Mouse (Mus musculus) G1E (cell line): ENCODE data around the gene Zfp28. TPM values are rescaled to one million over a fixed set of nuclear protein-coding genes. Genes with fewer than 3 reads are reported as not detected.

Experiments used
- ATAC-seq: 2 replicates; pipeline ENCODE4 v1.8.0; 2016; ENCODE audit warnings: mild to moderate bottlenecking; ENCODE audit not compliant: insufficient number of reproducible peaks, poor library complexity, low FRiP score, severe bottlenecking; ENCODE audit errors: extremely low read depth
- DNase-seq: peaks from one replicate; pipeline ENCODE4 v3.0.0; 2012; ENCODE audit warnings: low spot score
- H3K27me3 ChIP-seq: 2 replicates; pipeline ENCODE4 v1.6.1; 2012; ENCODE audit warnings: mild to moderate bottlenecking, low read length, inconsistent platforms; ENCODE audit not compliant: insufficient read depth
- H3K36me3 ChIP-seq: replicated peaks from 2 replicates; pipeline ENCODE3; 2012; ENCODE audit warnings: mild to moderate bottlenecking, inconsistent platforms
- H3K4me1 ChIP-seq: 2 replicates; pipeline ENCODE4 v1.6.1; 2012; ENCODE audit warnings: low read depth, low read length, inconsistent platforms, mixed read lengths; ENCODE audit not compliant: insufficient read depth
- H3K4me3 ChIP-seq: 2 replicates; pipeline ENCODE4 v1.5.1; 2012; ENCODE audit warnings: low read depth, mild to moderate bottlenecking, inconsistent platforms, low read length, moderate library complexity, mixed read lengths
- H3K9me3 ChIP-seq: replicated peaks from 2 replicates; pipeline ENCODE4 v1.6.1; 2012; ENCODE audit warnings: inconsistent platforms
- CTCF ChIP-seq: IDR thresholded peaks from 2 replicates; pipeline ENCODE4 v1.5.1; 2012; ENCODE audit warnings: low read depth, low read length, inconsistent platforms, mixed read lengths
- GATA1 ChIP-seq: IDR thresholded peaks from 2 replicates; pipeline ENCODE4 v1.6.1; 2012; ENCODE audit warnings: borderline replicate concordance, low read length, inconsistent platforms, mixed read lengths
- GATA2 ChIP-seq: IDR thresholded peaks from 2 replicates; pipeline ENCODE4 v1.6.1; 2012; ENCODE audit warnings: low read depth, low read length, inconsistent platforms, borderline replicate concordance
- POLR2AphosphoS5 ChIP-seq: IDR thresholded peaks from 2 replicates; pipeline ENCODE4 v1.6.1; 2012; ENCODE audit warnings: low read depth, low read length, inconsistent platforms; ENCODE audit not compliant: insufficient replicate concordance
- TAL1 ChIP-seq: conservative IDR thresholded peaks from 2 replicates; pipeline ENCODE4 v1.6.1; 2012; ENCODE audit warnings: low read depth, low read length, inconsistent platforms, mixed read lengths
- polyA plus RNA-seq: library from polyadenylated mRNA; stranded (reverse); fragments of >175 nt; gene quantifications from 2 replicates; pipeline ENCODE4 v1.2.3, GENCODE M21; 2012
- total RNA-seq, 2 experiments: library from RNA; stranded (forward) in 1 of 2; stranded (reverse) in 1 of 2; fragments of 200-1000 nt in 1 of 2; fragments of >200 nt in 1 of 2; fragmentation: Nextera tagmentation in 1 of 2; gene quantifications; 2 replicates each; pipeline ENCODE4 v1.2.3; 2014 to 2017

The Zfp28 gene
- total RNA-seq (2014; fragmentation: Nextera tagmentation) = 2.1 and 5.8 TPM in 2 replicates
- 1.8 and 2.6 TPM in 2 replicates for total RNA-seq (2017)
- polyA plus RNA-seq = 0.46 and 0.63 TPM in 2 replicates

DNA sequence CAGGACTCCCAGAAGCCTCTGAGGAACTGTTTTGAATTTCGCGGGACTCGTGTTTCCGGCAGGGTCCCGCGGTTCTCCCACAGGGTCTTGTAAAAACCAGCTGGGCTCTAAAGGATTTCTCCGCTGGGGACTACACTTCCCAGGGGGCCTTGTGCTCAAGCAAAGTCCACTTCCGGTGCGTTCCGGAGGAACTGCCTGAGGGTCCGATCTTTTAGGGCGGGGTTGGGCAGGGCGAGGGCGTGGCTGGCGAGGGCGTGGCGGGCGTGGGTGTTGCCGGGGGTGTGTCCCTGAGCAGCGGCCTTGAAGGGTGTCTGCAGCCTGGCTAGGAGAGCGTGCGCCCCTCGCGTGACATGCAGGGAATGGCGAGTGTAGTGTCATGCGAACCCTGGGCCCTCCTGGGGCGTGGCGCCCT lies at the start of gene Zfp28:
Gene Zfp28 (plus strand): TSS at position 252 of the 412 bp plus-strand sequence.
- TF ChIP-seq GATA2 (no peak), TAL1 (no peak), CTCF (no peak), GATA1 (no peak), POLR2AphosphoS5 (no peak)
- Histone ChIP-seq H3K9me3 (no peaks in the 10 kb centered on the region), H3K27me3 (no peaks in the 10 kb centered on the region), H3K4me3 (peak within 1 kb of the TSS; percentile 74), H3K36me3 (peaks cover 11% of the 10 kb centered on the region), H3K4me1 (peaks cover 21% of the 10 kb centered on the region)
- DNase-seq = peak; percentile 90
- peak; percentile 94 for ATAC-seq

DNA sequence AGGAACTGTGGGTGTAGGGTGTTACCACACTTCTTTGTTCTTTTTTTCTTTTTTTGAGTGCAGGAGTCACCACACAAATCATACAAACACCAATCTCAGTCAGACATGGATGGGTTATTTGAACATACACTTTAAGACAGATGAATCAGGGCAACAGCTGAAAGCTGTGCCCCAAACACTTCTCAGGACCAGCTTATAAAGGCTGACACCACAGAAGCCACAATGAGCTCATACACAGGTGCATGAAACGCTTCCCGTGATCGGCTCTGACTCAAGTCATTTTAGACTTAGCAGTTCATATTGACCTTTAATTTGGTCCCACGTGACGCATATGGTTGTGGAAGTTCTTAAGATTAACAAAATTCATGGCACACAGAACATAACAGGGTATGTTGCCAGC lies 43.2 kb upstream of the Zfp28 start:
- Histone ChIP-seq H3K27me3 (peaks cover 4% of the 10 kb centered on the region; the same call in 1 of the 2 replicates), H3K9me3 (no peaks in the 10 kb centered on the region), H3K36me3 (no peaks in the 10 kb centered on the region), H3K4me1 (no peaks in the 10 kb centered on the region), H3K4me3 (no peak overlapping the region)
- DNase-seq (no peak), ATAC-seq (no peak)
- TF ChIP-seq CTCF (no peak), POLR2AphosphoS5 (no peak), GATA2 (no peak)

DNA sequence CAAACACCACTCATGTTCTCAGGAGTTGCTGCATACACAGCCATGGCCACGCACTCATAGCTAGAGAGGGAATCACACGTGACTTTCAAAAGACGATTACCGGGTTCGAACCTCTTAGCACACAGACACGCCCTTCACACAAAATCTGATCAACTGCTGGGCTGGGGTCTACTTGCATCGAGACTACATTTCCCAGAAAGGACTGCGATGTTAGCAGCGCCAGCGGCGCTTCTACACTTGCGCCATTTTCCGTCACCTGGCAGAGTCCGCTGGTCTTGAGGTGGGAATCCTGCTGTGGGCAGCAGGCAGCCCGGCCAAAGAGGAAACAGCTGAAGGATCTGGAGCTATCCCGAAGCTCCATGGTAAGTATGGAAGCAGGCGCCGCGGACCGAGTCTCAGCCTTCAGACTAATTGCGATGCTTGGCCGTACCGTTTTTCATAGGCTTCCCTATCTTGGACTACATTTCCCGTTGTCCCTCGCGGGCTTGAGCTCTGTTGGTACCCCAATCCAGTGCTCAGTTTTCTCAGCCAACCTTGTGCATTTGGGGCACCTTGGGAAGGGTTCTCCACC lies 39.5 kb upstream of the Zfp28 start, which contains the start of gene Gm3854:
Gene Gm3854 (plus strand): TSS at position 259 of the 571 bp plus-strand sequence.
- no peak within 1 kb of the TSS for H3K4me3 ChIP-seq
- peaks cover 4% of the 10 kb centered on the region; the same call in 1 of the 2 replicates for H3K27me3 ChIP-seq
- DNase-seq (no peak), ATAC-seq (no peak)
- H3K36me3 ChIP-seq = no peaks in the 10 kb centered on the region
- no peaks in the 10 kb centered on the region for H3K4me1 ChIP-seq
- no peaks in the 10 kb centered on the region for H3K9me3 ChIP-seq
- TF ChIP-seq CTCF (no peak), GATA1 (no peak), GATA2 (no peak), POLR2AphosphoS5 (no peak), TAL1 (no peak)

DNA sequence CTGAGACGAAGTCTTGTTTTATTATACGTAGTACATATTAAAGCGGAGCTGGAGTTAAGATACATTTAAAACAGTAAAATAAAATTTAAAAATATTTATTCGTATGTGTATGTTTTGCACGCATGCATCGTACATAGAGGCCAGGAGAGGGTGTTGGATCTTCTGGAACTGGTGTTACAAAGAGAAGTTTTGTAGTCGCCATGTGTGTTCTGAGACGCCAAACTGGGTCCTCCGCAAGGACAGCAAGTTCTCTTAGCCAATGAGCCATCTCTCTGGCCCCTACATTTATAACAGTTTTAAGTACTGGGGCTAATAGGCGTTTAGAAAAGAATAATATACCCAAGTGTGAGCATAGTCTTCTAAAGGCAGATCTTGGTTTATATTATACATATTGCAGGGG lies 39.0 kb upstream of the Zfp28 start:
- H3K27me3 ChIP-seq = peaks cover 4% of the 10 kb centered on the region; the same call in 1 of the 2 replicates
- no peaks in the 10 kb centered on the region for H3K9me3 ChIP-seq
- no peak for ATAC-seq
- no peak overlapping the region for H3K4me3 ChIP-seq
- H3K4me1 ChIP-seq = no peaks in the 10 kb centered on the region
- DNase-seq = no peak
- no peaks in the 10 kb centered on the region for H3K36me3 ChIP-seq
- no peak for TF ChIP-seq GATA1
- no peak for TF ChIP-seq CTCF
- TF ChIP-seq TAL1 = no peak
- TF ChIP-seq GATA2 = no peak
- no peak for TF ChIP-seq POLR2AphosphoS5

DNA sequence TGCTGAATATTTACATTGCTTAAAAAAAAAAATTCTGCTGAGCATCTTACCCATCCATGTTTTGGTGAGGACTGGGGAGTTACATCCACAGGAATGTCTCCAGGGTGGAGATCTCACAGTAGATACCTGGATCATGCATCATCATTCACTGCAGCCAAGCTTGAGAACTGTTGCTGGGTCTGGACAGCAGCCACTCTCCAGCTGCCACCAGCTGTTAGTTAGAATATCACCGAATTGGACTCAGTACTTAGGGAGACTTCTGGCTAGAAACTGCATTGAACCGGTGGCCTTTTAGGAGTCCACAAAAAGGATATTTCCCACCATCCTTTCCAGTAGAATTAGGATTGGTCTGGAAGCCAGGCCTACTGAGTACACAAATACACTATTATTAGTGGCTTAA lies 25.0 kb upstream of the Zfp28 start:
- ATAC-seq (no peak), DNase-seq (no peak)
- H3K4me3 ChIP-seq = no peak overlapping the region
- no peaks in the 10 kb centered on the region for H3K9me3 ChIP-seq
- TF ChIP-seq POLR2AphosphoS5 (no peak), GATA2 (no peak), GATA1 (no peak), TAL1 (no peak), CTCF (no peak)
- H3K27me3 ChIP-seq = no peaks in the 10 kb centered on the region
- peaks cover 15% of the 10 kb centered on the region for H3K4me1 ChIP-seq
- H3K36me3 ChIP-seq = no peaks in the 10 kb centered on the region

DNA sequence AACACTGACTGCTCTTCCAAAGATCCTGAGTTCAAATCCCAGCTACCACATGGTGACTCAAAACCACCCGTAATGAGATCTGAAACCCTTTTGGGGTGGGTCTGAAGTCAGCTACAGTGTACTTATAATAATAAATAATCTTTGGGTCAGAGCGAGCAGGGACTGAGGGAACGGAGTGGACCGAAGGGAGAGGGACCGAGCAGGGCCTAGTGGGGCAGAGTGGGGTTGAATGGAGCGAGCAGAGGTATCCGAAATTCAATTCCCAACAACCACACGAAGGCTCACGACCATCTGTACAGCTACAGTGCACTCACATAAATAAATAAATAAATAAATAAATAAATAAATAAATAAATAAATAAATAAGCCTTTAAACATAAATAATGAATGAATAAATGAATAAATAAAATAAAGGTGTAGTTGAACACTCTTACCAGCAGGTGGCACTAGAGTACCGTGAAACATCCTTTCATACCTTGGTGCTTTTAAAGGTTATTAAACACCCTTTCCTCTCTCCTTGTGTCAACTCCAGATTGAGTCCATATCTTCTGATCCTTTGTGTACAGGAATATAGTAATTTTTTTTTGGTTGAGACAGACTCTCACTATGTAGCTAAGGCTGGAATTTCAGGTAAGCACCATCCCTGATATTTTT lies 24.0 kb upstream of the Zfp28 start:
- Histone ChIP-seq H3K4me3 (no peak overlapping the region), H3K36me3 (no peaks in the 10 kb centered on the region), H3K9me3 (no peaks in the 10 kb centered on the region), H3K27me3 (no peaks in the 10 kb centered on the region), H3K4me1 (peaks cover 23% of the 10 kb centered on the region)
- no peak for ATAC-seq
- TF ChIP-seq CTCF (0 out of 2 replicates have a peak, but pooled peaks have one; percentile 34), TAL1 (no peak)
- peak; percentile 14 for DNase-seq
